Mouse (Mus musculus) MEL (cell line): ENCODE data around the gene Frs2. TPM values are rescaled to one million over a fixed set of nuclear protein-coding genes. Genes with fewer than 3 reads are reported as not detected.
A peak's percentile ranks its signal among the peaks of the same experiment; 100 is the strongest.

ENCODE experiments used
- DNase-seq: peaks from one replicate; pipeline ENCODE4 v3.0.0; 2011; ENCODE audit warnings: low read depth, low spot score
- H3K27ac ChIP-seq: 2 replicates; pipeline ENCODE4 v1.5.1; 2012; ENCODE audit warnings: low read depth, mild to moderate bottlenecking, control low read depth, low read length, moderate library complexity; ENCODE audit not compliant: control insufficient read depth
- H3K27me3 ChIP-seq, 2 experiments: fragments of 150-350 bp in 1 of 2; sonication (generic) in 1 of 2; 2 replicates each; pipeline ENCODE4 v1.6.1; 2012; ENCODE audit warnings: low read length in 2 of 2, mild to moderate bottlenecking in 2 of 2, improper control_type of control experiment in 1 of 2, moderate library complexity in 1 of 2; ENCODE audit not compliant: insufficient read depth in 2 of 2, control insufficient read depth in 1 of 2
- H3K36me3 ChIP-seq, 2 experiments: 2 replicates each; pipeline ENCODE4 v1.6.1; 2012 to 2014; ENCODE audit warnings: low read length in 2 of 2, improper control_type of control experiment in 1 of 2, inconsistent platforms in 1 of 2, mild to moderate bottlenecking in 1 of 2; ENCODE audit not compliant: insufficient read depth in 2 of 2, control insufficient read depth in 1 of 2
- H3K4me1 ChIP-seq, 2 experiments: fragments of 150-350 bp in 1 of 2; sonication (generic) in 1 of 2; 2 replicates each; pipeline ENCODE4 v1.6.1; 2012; ENCODE audit warnings: low read length in 2 of 2, improper control_type of control experiment in 1 of 2, mild to moderate bottlenecking in 1 of 2; ENCODE audit not compliant: insufficient read depth in 2 of 2, control insufficient read depth in 1 of 2
- H3K4me3 ChIP-seq, 2 experiments: fragments of 150-350 bp in 1 of 2; sonication (generic) in 1 of 2; 2 replicates each; pipeline ENCODE4 v1.5.1; 2012; ENCODE audit warnings: low read depth in 2 of 2, low read length in 2 of 2, mild to moderate bottlenecking in 2 of 2, moderate library complexity in 2 of 2, control low read depth in 1 of 2, improper control_type of control experiment in 1 of 2; ENCODE audit not compliant: control insufficient read depth in 1 of 2, insufficient read depth in 1 of 2
- H3K79me2 ChIP-seq: 2 replicates; pipeline ENCODE4 v1.6.1; 2012; ENCODE audit warnings: mild to moderate bottlenecking, low read length, moderate library complexity; ENCODE audit not compliant: control insufficient read depth, poor library complexity, insufficient read depth
- H3K9ac ChIP-seq: 2 replicates; pipeline ENCODE4 v1.6.1; 2012; ENCODE audit warnings: low read depth, mild to moderate bottlenecking, control low read depth, low read length, moderate library complexity; ENCODE audit not compliant: control insufficient read depth, poor library complexity, severe bottlenecking
- H3K9me3 ChIP-seq: fragments of 150-350 bp; sonication (generic); replicated peaks from 2 replicates; pipeline ENCODE4 v1.6.1; 2012; ENCODE audit warnings: mild to moderate bottlenecking, low read length, improper control_type of control experiment, moderate library complexity; ENCODE audit not compliant: insufficient read depth
- BHLHE40 ChIP-seq: IDR thresholded peaks from 2 replicates; pipeline ENCODE4 v1.6.1; 2012; ENCODE audit warnings: low read depth, mild to moderate bottlenecking, inconsistent platforms, low read length, improper control_type of control experiment, borderline replicate concordance
- CTCF ChIP-seq, 3 experiments: IDR thresholded peaks in 2 of 3; conservative IDR thresholded peaks in 1 of 3; 2 replicates each; pipeline ENCODE4 v1.5.1; 2011 to 2012; ENCODE audit warnings: low read length in 3 of 3, low read depth in 2 of 3, mild to moderate bottlenecking in 2 of 3, improper control_type of control experiment in 1 of 3, inconsistent platforms in 1 of 3, mixed read lengths in 1 of 3, moderate library complexity in 1 of 3; ENCODE audit not compliant: control insufficient read depth in 1 of 3, insufficient read depth in 1 of 3, poor library complexity in 1 of 3, severe bottlenecking in 1 of 3
- ELF1 ChIP-seq: IDR thresholded peaks from 2 replicates; pipeline ENCODE4 v1.6.1; 2014; ENCODE audit warnings: low read depth, mild to moderate bottlenecking, inconsistent platforms, low read length, improper control_type of control experiment, moderate library complexity
- EP300 ChIP-seq, 2 experiments: IDR thresholded peaks; 2 replicates each; pipeline ENCODE4 v1.6.1; 2011; ENCODE audit warnings: improper control_type of control experiment in 2 of 2, low read length in 2 of 2, low read depth in 1 of 2, mild to moderate bottlenecking in 1 of 2
- GABPA ChIP-seq: IDR thresholded peaks from 2 replicates; pipeline ENCODE4 v1.6.1; 2012; ENCODE audit warnings: low read depth, mild to moderate bottlenecking, inconsistent platforms, low read length, improper control_type of control experiment, moderate library complexity
- HCFC1 ChIP-seq: IDR thresholded peaks from 2 replicates; pipeline ENCODE4 v1.6.1; 2012; ENCODE audit warnings: low read depth, mild to moderate bottlenecking, inconsistent platforms, low read length, improper control_type of control experiment, moderate library complexity
- JUND ChIP-seq: IDR thresholded peaks from 2 replicates; pipeline ENCODE4 v1.6.1; 2011; ENCODE audit warnings: low read depth, mild to moderate bottlenecking, improper control_type of control experiment, low read length
- MAX ChIP-seq: IDR thresholded peaks from 2 replicates; pipeline ENCODE4 v1.6.1; 2011; ENCODE audit warnings: low read length, improper control_type of control experiment
- MAZ ChIP-seq: IDR thresholded peaks from 2 replicates; pipeline ENCODE4 v1.6.1; 2012; ENCODE audit warnings: low read depth, mild to moderate bottlenecking, inconsistent platforms, low read length, improper control_type of control experiment
- MEF2A ChIP-seq: IDR thresholded peaks from 2 replicates; pipeline ENCODE4 v1.6.1; 2014; ENCODE audit warnings: low read depth, mild to moderate bottlenecking, inconsistent platforms, low read length, improper control_type of control experiment; ENCODE audit not compliant: poor library complexity, insufficient replicate concordance, severe bottlenecking; ENCODE audit errors: extremely low read depth
- MXI1 ChIP-seq: IDR thresholded peaks from 2 replicates; pipeline ENCODE4 v1.6.1; 2011; ENCODE audit warnings: mild to moderate bottlenecking, low read depth, low read length, improper control_type of control experiment
- MYB ChIP-seq: IDR thresholded peaks from 2 replicates; pipeline ENCODE4 v1.6.1; 2011; ENCODE audit warnings: mild to moderate bottlenecking, low read depth, low read length, improper control_type of control experiment
- MYC ChIP-seq: IDR thresholded peaks from 2 replicates; pipeline ENCODE4 v1.6.1; 2011; ENCODE audit warnings: low read depth, mild to moderate bottlenecking, low read length, improper control_type of control experiment, moderate library complexity
- NELFE ChIP-seq: IDR thresholded peaks from 2 replicates; pipeline ENCODE4 v1.6.1; 2011; ENCODE audit warnings: low read depth, low read length, improper control_type of control experiment
- NRF1 ChIP-seq: IDR thresholded peaks from 2 replicates; pipeline ENCODE4 v1.6.1; 2014; ENCODE audit warnings: low read depth, mild to moderate bottlenecking, inconsistent platforms, low read length, improper control_type of control experiment, moderate library complexity; ENCODE audit not compliant: poor library complexity, insufficient read depth, severe bottlenecking
- POLR2A ChIP-seq, 2 experiments: IDR thresholded peaks; 2 replicates each; pipeline ENCODE4 v1.6.1; 2011 to 2012; ENCODE audit warnings: low read length in 2 of 2, mild to moderate bottlenecking in 2 of 2, control low read depth in 1 of 2, improper control_type of control experiment in 1 of 2, low read depth in 1 of 2, moderate library complexity in 1 of 2; ENCODE audit not compliant: control insufficient read depth in 1 of 2, insufficient read depth in 1 of 2, poor library complexity in 1 of 2
- POLR2AphosphoS2 ChIP-seq: IDR thresholded peaks from 2 replicates; pipeline ENCODE4 v1.6.1; 2011; ENCODE audit warnings: low read length, improper control_type of control experiment
- POLR2AphosphoS5 ChIP-seq: IDR thresholded peaks from 2 replicates; pipeline ENCODE4 v1.6.1; 2012; ENCODE audit warnings: low read depth, borderline replicate concordance, mild to moderate bottlenecking, inconsistent platforms, low read length, moderate library complexity, mixed read lengths
- RAD21 ChIP-seq: IDR thresholded peaks from 2 replicates; pipeline ENCODE4 v1.6.1; 2011; ENCODE audit warnings: mild to moderate bottlenecking, low read depth, low read length, improper control_type of control experiment
- RCOR1 ChIP-seq: IDR thresholded peaks from 2 replicates; pipeline ENCODE4 v1.6.1; 2012; ENCODE audit warnings: low read depth, mild to moderate bottlenecking, inconsistent platforms, low read length, improper control_type of control experiment
- SMC3 ChIP-seq: IDR thresholded peaks from 2 replicates; pipeline ENCODE4 v1.6.1; 2011; ENCODE audit warnings: low read depth, low read length, improper control_type of control experiment
- TAL1 ChIP-seq: IDR thresholded peaks from 2 replicates; pipeline ENCODE4 v1.6.1; 2012; ENCODE audit warnings: mild to moderate bottlenecking, inconsistent platforms, low read length, moderate library complexity, mixed read lengths
- TBP ChIP-seq: IDR thresholded peaks from 2 replicates; pipeline ENCODE4 v1.8.0; 2011; ENCODE audit warnings: low read depth, low read length, improper control_type of control experiment
- TCF12 ChIP-seq: IDR thresholded peaks from 2 replicates; pipeline ENCODE4 v1.6.1; 2014; ENCODE audit warnings: low read depth, mild to moderate bottlenecking, inconsistent platforms, low read length, improper control_type of control experiment, moderate library complexity
- UBTF ChIP-seq: IDR thresholded peaks from 2 replicates; pipeline ENCODE4 v1.6.1; 2012; ENCODE audit warnings: low read depth, mild to moderate bottlenecking, inconsistent platforms, low read length, improper control_type of control experiment, moderate library complexity, borderline replicate concordance; ENCODE audit not compliant: insufficient read depth
- USF1 ChIP-seq: IDR thresholded peaks from 2 replicates; pipeline ENCODE4 v1.6.1; 2014; ENCODE audit warnings: low read depth, mild to moderate bottlenecking, inconsistent platforms, low read length, improper control_type of control experiment, moderate library complexity
- USF2 ChIP-seq, 2 experiments: IDR thresholded peaks; 2 replicates each; pipeline ENCODE4 v1.6.1; 2011 to 2012; ENCODE audit warnings: improper control_type of control experiment in 2 of 2, low read length in 2 of 2, borderline replicate concordance in 1 of 2, inconsistent platforms in 1 of 2, low read depth in 1 of 2, mild to moderate bottlenecking in 1 of 2; ENCODE audit not compliant: insufficient read depth in 1 of 2
- ZC3H11A ChIP-seq: IDR thresholded peaks from 2 replicates; pipeline ENCODE4 v1.6.1; 2012; ENCODE audit warnings: low read depth, mild to moderate bottlenecking, inconsistent platforms, low read length, improper control_type of control experiment
- ZMIZ1 ChIP-seq: IDR thresholded peaks from 2 replicates; pipeline ENCODE4 v1.6.1; 2012; ENCODE audit warnings: low read depth, mild to moderate bottlenecking, inconsistent platforms, low read length, improper control_type of control experiment, moderate library complexity
- polyA plus RNA-seq, 2 experiments: library from polyadenylated mRNA; stranded (reverse) in 1 of 2; unstranded in 1 of 2; fragments of >175 nt in 1 of 2; fragments of >200 nt in 1 of 2; gene quantifications; 2 replicates each; pipeline versions ENCODE4 v1.2.1 to v1.2.4; 2012; ENCODE audit warnings: low replicate concordance in 2 of 2, low read depth in 1 of 2; ENCODE audit not compliant: insufficient read length in 2 of 2, insufficient read depth in 1 of 2, missing spikeins in 1 of 2
- total RNA-seq: library from RNA; depleted of rRNA; stranded (reverse); fragments of 300-350 nt; gene quantifications from 2 replicates; pipeline ENCODE4 v1.2.3, GENCODE M21; 2012

The Frs2 gene
- total and polyA plus RNA-seq, 3 experiments: 6.7 to 129 (median 11.8) TPM

- peak; percentile 75 for DNase-seq
- TF ChIP-seq GABPA (no peak), UBTF (no peak), SMC3 (peak; percentile 55), MYC (no peak), RCOR1 (no peak), HCFC1 (peak; percentile 43; the same call in 1 of the 2 replicates), MAZ (no peak), MEF2A (no peak), ZMIZ1 (no peak), CTCF (IDR thresholded peaks at IDR 0.05 in 2 of 3, conservative IDR thresholded peaks at IDR 0.05 in 1 of 3; ENCODE audit: control insufficient read depth in 1 of 3, insufficient read depth in 1 of 3, low read depth in 2 of 3, low read length in 3 of 3, poor library complexity in 1 of 3, severe bottlenecking in 1 of 3) (peak in 2 of 3 experiments; percentile 26 to 68; a peak in 3 of 6 replicates), RAD21 (peak; percentile 58), EP300 (IDR thresholded peaks at IDR 0.05; ENCODE audit: low read depth in 1 of 2, low read length in 2 of 2) (no peak), USF1 (no peak), ZC3H11A (peak; percentile 37; the same call in 1 of the 2 replicates), POLR2A (IDR thresholded peaks at IDR 0.05; ENCODE audit: control insufficient read depth in 1 of 2, insufficient read depth in 1 of 2, low read depth in 1 of 2, low read length in 2 of 2, poor library complexity in 1 of 2) (no peak), NRF1 (no peak), TBP (no peak), MYB (no peak), TCF12 (no peak), MAX (no peak), TAL1 (no peak)
- no peaks in the 10 kb centered on the region for H3K79me2 ChIP-seq
- peaks cover 0 to 9% of the 10 kb centered on the region in 2 experiments; a peak in 2 of 4 replicates for H3K4me1 ChIP-seq
- H3K9me3 ChIP-seq: no peaks in the 10 kb centered on the region
- peak overlapping the region; percentile 14; the same call in 1 of the 2 replicates for H3K27ac ChIP-seq
- no peaks in the 10 kb centered on the region; a peak in 1 of 4 replicates for H3K36me3 ChIP-seq
- no peak overlapping the region for H3K9ac ChIP-seq
- peak overlapping the region in 1 of 2 experiments; percentile 21; a peak in 1 of 4 replicates for H3K4me3 ChIP-seq
- no peaks in the 10 kb centered on the region for H3K27me3 ChIP-seq
These were observed 108.0 kb downstream of the Frs2 start for GRCm38 (mm10) chr10:117040355-117040754.

GRCm38 (mm10) chr10:117033785-117034184, 114.5 kb downstream of the Frs2 start:
- Histone ChIP-seq H3K4me1 (peaks cover 0 to 2% of the 10 kb centered on the region in 2 experiments; a peak in 1 of 4 replicates), H3K27ac (no peak overlapping the region), H3K27me3 (peaks cover 0 to 1% of the 10 kb centered on the region in 2 experiments; a peak in 1 of 4 replicates), H3K4me3 (0 out of 4 replicates have a peak overlapping the region, but pooled peaks of 1 of the 2 experiments have one; percentile 16), H3K36me3 (no peaks in the 10 kb centered on the region), H3K9me3 (no peaks in the 10 kb centered on the region), H3K79me2 (no peaks in the 10 kb centered on the region), H3K9ac (peak overlapping the region; percentile 33; the same call in 1 of the 2 replicates)
- DNase-seq: peak; percentile 88
- TF ChIP-seq NRF1 (no peak), TAL1 (no peak), MXI1 (0 out of 2 replicates have a peak, but pooled peaks have one; percentile 28), ELF1 (no peak), RCOR1 (no peak), MAZ (no peak), UBTF (no peak), JUND (no peak), POLR2AphosphoS2 (no peak), MEF2A (no peak), POLR2AphosphoS5 (no peak), ZMIZ1 (no peak), GABPA (no peak), MYB (no peak), RAD21 (peak; percentile 75), MYC (0 out of 2 replicates have a peak, but pooled peaks have one; percentile 49), HCFC1 (0 out of 2 replicates have a peak, but pooled peaks have one; percentile 12), BHLHE40 (no peak), NELFE (no peak), USF2 (IDR thresholded peaks at IDR 0.05; ENCODE audit: borderline replicate concordance in 1 of 2, insufficient read depth in 1 of 2, low read depth in 1 of 2, low read length in 2 of 2) (no peak)
